Mouse (Mus musculus) kidney, postnatal 36 days (tissue): Measurements from ENCODE around the gene AI182371.
A peak's percentile ranks its signal among the peaks of the same experiment; 100 is the strongest.

Experiments
- DNase-seq, 2 experiments: peaks; one replicate each; pipeline ENCODE4 v3.0.0; 2021 to 2022; ENCODE audit warnings: mixed read lengths in 2 of 2

Gene AI182371

DNA sequence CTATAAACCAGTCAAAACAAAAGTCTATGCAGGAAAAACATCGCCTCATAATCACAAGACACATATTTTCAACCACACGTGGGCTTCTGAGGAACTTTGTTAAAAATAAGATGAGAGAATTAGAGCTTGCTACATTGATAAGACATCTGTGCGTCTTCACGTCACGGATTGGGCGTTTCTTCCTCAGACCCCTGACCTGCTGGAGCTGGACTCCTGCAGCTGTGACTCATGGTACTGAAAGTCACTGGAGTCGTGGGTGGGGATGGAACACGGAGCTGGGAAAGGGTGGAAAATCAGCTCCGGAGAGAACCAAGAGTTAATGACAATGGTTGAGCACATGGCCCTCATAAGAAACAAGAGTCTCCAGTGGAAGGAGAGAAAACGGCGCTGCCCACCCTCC is 34.2 kb downstream of the AI182371 start:
- DNase-seq = no peak

DNA sequence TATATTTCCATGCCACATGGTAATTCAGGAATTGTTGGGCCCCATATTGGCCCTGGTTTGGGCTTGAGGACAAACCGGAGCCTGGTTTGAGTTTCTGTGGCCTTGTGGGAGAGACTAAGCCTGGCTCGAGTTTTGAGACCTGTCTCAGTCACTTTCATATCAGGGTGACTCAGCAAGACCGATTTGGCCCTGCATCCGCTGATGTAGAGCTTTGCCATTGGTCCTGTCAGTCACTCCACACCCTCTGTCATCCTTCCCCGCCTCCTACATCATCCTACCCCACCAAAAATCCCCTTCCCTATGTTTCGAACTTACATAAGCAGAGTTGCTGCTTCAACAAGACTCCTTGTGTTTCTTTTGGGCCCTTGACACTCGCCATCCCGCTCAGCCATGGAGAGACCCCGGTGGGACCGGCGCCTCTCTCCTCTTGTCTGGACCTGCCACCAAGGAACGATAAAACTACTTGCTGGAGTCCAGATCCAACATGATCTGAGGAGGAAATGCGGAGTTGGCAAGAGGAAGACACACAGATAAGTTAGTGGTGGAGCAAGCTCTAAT is 34.7 kb downstream of the AI182371 start:
- DNase-seq = no peak

DNA sequence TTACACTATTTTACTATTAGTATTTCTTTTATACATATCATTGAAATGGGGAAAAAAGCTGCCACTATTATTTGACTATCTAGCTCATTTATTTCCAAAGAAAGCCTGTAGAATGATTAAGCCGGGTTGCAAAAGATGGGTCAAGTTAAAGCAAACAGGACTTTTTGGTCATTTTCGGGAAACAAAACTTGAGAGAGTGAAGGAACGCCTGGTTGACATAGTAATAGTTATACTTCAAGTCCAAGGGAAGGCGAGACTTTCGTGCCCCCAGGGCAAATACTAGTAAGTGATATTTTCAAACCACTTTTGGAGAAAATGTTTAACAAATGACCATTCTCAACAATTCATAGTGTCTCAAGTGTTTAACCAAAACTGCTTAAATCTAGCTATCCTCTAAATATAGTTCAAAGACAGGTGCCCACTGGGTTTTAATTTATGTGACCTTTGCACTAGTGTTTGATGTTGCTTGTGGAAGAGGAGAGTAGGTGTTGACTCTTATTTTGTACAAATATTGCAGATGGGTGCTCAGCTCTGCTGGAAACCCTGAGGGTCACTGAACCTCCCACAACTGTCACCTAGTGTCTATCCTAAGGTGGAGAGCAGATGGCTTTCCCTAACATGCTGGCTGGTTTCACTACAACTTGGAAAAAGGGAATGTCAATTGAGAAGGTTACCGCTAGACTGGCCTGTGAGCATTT is 37.9 kb downstream of the AI182371 start:
- DNase-seq = no peak

DNA sequence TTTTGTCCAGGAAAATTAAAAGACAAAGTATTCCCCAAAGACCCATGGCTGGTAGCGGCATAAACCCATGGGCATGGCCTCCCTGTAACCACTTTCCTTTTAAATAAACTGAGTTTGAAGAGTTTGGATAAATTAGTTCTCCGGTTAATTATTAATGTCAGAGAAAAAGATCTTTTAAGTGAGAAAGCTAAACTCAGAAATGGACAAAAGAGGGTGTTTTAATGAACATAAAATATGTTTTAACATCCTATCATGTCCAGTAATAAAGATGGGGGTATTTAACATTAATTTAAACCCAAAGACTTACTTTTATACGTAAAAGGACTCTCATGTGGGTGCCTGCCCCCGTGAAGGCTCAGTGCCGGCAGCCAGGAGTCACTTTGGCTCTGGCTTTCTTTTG is 40.0 kb downstream of the AI182371 start, which contains the start of gene Hc:
Hc (minus strand) TSS at position 101 of the 400 bp plus-strand sequence.
- DNase-seq = no peak

DNA sequence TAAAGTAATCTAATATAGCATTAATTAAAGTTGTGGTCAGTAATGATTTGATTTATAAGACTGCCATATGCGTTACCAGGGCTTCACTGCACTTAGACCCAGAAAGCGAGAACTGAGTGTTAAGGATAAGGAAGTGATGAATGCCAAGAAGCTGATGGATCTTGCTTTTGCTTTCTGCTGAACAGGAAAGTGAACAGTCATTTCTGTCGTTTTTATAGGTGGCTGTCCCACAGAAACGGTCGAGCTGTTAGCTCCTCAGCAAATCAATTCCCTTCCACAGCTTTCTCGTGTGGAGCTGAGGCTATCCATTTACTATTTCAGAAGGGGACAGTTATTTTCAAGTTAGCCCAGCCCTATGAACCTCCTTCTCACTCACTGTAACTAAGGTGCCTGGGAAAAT is 40.4 kb downstream of the AI182371 start:
- no peak for DNase-seq

DNA sequence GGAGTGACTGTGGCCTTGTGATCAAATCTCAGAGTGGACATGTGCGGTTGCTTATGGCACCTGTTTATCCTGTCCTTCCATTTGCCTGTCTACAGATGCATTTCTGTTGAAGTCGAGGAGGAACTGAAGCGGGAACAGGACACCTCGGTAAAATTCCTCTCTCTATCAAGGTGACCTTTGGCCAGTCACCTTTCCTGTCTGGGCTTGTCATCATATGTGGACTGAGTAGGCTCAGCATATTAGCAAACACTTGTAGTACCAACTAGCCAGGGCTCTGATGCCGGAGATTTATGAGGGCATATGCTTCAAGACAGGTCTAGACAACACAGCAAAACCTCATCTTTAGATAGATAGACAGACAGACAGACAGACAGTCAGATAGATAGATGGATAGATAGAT is 41.1 kb downstream of the AI182371 start:
- no peak for DNase-seq

DNA sequence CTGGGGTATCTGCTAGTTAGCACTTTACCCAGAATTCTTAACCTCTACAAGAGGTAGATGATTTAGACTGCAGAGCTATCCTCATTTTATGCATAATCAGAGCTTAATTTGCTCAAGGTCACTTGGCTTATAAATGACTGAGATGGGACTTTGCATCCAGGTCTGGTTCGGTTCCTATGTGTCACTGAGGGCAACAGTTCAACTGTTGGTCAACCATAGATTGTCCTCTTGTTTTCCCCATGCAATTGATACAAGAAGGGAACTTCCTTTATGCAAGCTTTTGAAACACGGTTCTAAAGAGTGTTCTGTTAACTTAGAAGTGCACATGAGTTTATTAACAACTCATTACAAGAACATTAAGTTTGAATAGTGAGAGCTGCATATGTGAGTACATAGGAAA is 43.0 kb downstream of the AI182371 start:
- DNase-seq = no peak

DNA sequence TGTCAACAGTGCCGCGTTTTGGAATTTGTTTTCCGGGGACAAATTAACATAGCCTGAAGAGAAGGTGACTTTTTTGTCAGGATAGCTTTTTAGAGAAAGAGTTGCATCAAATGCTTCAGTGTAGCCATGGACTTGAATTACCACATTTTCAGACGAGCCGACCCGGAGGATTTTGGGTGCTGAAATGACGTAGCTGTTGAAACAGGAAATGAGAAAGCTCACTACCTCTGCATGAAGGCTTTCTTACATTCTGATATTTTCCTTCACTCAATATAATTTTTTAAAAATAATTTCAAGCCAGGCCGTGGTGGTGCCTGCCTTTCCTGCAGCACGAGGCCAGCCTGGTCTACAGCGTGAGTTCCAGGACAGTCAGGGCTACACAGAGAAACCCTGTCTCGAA is 44.1 kb downstream of the AI182371 start:
- no peak for DNase-seq

DNA sequence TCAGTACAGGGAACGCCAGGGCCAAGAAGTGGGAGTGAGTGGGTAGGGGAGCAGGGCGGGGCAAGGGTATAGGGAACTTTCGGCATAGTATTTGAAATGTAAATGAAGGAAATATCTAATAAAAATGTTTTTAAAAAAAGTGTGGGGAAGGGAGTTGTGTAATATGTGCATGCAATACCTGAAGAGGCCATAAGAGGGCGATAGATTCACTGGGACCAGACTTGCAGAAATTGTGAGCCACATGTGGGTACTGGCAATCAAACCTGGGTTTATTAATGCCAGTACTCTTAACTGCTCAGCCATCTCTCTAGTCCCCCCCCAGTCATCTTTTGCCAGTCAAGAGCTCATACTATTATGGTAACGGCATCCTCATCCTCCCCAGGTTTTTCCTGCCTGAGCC is 52.5 kb downstream of the AI182371 start:
- peak; percentile 21 to 49 for DNase-seq

DNA sequence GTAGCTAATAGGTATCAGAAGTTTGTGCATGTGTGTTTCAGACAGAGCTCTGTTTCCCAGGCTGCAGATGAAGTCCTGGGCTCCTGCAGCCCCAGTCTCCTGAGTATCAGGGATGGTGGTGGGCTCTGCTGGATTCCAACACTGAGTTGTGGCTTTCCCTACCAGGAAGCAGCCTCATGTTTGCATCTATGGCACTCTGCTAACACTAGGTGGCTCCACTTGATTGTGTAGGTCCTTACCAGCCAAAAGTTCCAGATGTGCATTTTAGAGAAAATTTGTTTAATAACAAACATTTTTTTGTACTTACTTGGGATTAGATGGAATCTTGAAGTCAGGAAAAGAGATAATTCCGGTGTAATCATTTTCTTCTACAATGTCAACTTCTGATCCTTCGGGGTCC is 56.4 kb downstream of the AI182371 start:
- peak; percentile 38 to 56 for DNase-seq

DNA sequence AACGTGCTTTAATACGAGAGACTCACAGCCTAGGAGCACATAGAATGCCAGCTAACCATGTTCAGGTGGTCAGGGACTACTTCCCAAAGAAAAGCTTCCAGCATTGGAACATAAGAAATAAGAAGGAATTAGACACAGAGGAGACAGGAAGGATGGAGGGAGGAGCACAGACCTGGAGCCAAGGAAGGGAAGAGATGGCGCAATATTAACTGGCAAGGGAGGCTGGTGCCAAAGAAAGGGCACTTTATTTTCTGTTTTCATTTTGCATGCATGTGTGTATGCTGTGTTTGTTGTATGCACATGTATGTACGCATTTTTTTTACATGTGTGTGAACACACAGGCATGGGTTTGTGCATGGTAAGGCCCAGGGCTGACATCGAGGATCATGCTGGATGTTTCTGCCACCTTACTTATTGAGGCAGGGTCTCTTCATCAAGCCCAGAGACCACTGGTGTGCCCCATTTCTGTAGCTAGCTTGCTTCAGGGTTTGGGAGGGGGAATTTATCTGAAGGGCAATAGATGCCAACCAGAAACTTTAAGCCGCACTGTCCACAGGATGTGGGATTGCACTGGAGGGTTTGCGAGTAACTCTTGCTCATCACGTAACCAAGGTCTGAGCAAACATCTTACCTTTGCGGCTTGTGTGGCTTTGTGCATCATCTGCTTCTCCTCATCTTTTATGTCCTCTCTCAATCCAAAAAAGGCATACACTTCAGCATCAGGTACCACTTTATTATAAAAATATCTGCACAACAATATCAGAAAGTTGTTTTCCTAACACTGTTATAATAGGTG is 62.6 kb downstream of the AI182371 start:
- no peak for DNase-seq
